Mouse (Mus musculus): ENCODE measurements around the gene Fxr2. TPM values are rescaled to one million over a fixed set of nuclear protein-coding genes. Genes with fewer than 3 reads are reported as not detected.
"Not testable (repeated sequence)": the region's sequence is repeated elsewhere in the genome, so short reads cannot be mapped to it uniquely, and the experiment has no call there.

The Fxr2 gene
- total RNA-seq, 2 experiments from 2014 or later, result 18.0 to 44.2 TPM

- ATAC-seq (replicated peaks; ENCODE audit: low FRiP score, poor library complexity, severe bottlenecking), result no peak
Observed at GRCm38 (mm10) chr11:69606832-69607231, 26.0 kb upstream of the Fxr2 start.

- no peak for ATAC-seq (replicated peaks; ENCODE audit: low FRiP score, poor library complexity, severe bottlenecking)
Observed at GRCm38 (mm10) chr11:69608525-69608924, 24.3 kb upstream of the Fxr2 start.

DNA sequence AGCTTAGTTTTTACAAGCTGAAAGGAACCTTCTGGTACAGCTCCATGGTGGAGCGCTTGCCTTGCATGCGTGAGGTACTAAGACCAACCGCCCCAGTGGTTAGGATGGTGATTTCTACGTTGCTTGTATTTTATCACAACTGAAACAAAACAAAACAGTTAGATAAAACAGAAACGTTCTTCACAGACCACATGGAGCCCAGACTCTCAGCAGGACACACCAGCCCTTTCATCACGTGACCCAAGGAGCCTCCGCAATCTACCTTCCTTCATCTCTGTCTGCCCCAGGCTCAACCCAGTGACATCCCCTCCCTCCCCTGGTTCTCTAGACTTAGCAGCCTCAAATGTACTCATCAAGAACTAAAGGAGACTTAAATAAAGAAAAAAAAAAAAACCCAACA, 23.4 kb upstream of the Fxr2 start:
- ATAC-seq (replicated peaks; ENCODE audit: low FRiP score, poor library complexity, severe bottlenecking), result 0 out of 2 replicates have a peak, but pooled peaks have one; percentile 31

- no peak for ATAC-seq (replicated peaks; ENCODE audit: low FRiP score, poor library complexity, severe bottlenecking)
Observed at GRCm38 (mm10) chr11:69610899-69611298, 21.9 kb upstream of the Fxr2 start.

- ATAC-seq (replicated peaks; ENCODE audit: low FRiP score, poor library complexity, severe bottlenecking), result peak; percentile 88
Observed at GRCm38 (mm10) chr11:69613553-69614256, 19.1 kb upstream of the Fxr2 start.

DNA sequence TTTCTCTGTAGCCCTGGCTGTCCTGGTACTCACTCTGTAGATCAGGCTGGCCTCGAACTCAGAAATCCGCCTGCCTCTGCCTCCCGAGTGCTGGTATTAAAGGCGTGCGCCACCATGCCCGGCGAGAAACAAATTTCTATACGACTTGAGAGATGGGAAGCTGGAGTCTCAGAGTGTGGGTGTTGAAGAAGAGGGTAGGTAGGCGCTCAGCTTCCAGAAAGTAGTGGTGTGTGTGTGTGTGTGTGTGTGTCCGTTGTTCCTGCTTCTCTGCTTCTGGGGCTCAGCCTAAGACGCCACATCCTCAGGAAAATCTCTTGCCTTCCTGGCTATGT, 18.6 kb upstream of the Fxr2 start:
- ATAC-seq (replicated peaks; ENCODE audit: low FRiP score, poor library complexity, severe bottlenecking), result not testable (repeated sequence)

DNA sequence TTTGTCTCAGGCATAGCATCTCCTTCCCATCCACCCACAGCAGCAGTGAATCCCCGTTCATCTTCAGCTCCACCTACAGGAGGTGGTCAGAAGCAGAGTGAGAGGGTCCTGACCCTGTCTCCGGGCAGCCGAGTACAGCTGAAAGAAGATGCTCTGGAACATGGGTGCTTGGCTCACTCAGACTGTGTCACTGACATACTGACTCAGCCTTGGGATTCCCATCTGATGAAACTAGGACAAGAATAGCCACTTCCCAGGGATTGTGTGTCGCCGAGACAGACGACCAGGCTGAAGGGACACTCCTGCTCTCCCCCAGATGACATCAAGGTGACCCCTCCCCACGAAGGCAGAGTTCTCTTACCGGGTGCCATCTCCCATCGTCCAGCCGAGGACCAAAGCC, 16.0 kb upstream of the Fxr2 start:
- no peak for ATAC-seq (replicated peaks; ENCODE audit: low FRiP score, poor library complexity, severe bottlenecking)

DNA sequence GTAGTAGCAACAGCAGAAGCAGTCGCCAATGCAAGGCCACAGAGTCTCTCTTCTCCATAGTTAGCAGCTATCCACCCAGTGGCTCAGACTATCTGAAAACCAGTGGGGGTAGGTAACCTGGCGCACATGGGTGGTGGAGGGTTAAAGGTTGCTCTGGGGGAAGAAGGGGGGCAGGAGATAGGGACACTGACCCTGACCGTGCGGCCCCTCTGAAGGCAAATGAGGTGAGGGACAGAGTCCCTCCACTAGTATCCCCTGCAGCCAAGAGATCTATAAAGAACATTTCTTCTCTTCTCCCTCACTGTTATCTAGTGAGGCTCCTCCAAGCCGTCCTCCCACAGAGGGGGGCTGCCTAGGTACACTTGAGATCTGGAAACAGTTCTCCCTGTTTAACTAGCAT, 15.0 kb upstream of the Fxr2 start, which contains the start of gene Shbg:
Shbg (minus strand) TSS at position 101 of the 400 bp plus-strand sequence.
- ATAC-seq (replicated peaks; ENCODE audit: low FRiP score, poor library complexity, severe bottlenecking), result no peak

DNA sequence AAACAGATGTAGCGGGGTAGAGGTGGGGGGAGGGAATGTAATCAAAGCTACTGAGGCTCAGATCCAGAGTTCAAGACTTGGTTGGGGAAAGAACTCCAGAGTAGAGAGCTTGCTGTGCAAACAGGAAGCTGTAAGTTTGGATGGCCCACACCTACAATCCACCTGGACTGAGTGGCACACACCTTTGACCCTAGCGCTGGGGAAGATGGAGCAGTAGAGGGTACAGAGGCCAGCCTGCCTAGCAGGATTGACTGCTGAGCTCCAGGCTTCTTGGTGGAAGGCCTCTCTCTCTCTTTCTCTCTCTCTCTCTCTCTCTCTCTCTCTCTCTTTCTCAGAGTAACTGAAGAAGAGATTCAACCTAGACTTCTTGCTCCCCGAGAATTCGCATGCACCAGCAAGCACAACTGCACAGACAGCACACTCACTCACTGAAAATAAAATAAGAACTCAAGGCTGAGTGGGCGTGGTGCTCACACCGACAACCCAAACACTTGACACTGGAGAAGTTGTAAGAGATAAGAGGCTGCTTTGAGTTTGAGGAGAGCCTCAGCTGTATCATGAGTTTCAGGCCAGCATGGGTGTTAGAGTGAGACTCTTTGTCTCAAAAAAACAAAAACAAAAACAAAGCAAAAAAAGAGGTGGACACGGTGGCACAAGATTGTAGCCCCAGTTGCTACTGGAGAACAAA, 12.3 kb upstream of the Fxr2 start:
- peak; percentile 67 for ATAC-seq (replicated peaks; ENCODE audit: low FRiP score, poor library complexity, severe bottlenecking)

- ATAC-seq (replicated peaks; ENCODE audit: low FRiP score, poor library complexity, severe bottlenecking), result 0 out of 2 replicates have a peak, but pooled peaks have one; percentile 51
Observed at GRCm38 (mm10) chr11:69621571-69622268, 11.1 kb upstream of the Fxr2 start, which contains the start of gene Sat2. Sat2 (plus strand) TSS chr11:69622024.

DNA sequence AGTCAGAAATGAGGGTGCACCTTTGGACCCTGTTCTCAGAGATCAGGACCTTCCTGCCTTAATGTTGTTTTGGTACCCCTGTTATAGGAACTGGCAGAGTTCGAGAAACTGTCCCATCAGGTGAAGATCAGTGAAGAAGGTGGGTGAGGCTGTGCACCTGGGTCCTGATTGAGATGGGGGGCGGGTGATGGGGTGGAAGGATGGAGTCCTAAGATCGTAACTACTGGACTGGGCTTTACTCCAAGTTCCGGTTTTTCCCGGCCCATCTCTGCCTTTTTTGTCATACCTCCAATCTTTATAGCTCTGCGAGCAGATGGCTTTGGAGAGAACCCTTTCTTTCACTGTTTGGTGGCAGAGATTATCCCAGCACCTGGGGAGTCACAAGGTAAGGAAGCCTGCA, 10.4 kb upstream of the Fxr2 start:
- ATAC-seq (replicated peaks; ENCODE audit: low FRiP score, poor library complexity, severe bottlenecking), result no peak

GRCm38 (mm10) chr11:69623006-69623405, 9.8 kb upstream of the Fxr2 start:
- no peak for ATAC-seq (replicated peaks; ENCODE audit: low FRiP score, poor library complexity, severe bottlenecking)

- not testable (repeated sequence) for ATAC-seq (replicated peaks; ENCODE audit: low FRiP score, poor library complexity, severe bottlenecking)
Observed at GRCm38 (mm10) chr11:69624339-69624738, 8.5 kb upstream of the Fxr2 start.

DNA sequence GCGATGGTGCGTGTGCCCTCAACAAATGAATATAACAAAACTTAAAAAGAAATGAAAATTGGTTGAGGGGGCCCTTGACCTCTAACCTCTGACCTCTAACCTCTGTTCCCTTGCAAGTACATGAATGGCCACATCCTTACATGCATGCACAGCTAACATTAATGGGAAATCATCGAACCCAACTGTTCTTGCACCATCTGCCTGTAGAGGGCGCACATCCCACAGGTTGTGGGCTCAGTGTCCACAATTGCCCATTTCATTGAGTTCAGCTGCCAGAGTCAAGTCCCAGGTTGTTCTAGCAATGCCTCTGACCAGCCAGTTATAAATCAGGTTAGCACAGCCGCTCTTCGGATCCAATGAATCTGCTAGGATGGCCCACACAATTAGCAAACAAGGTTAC, 4.5 kb upstream of the Fxr2 start:
- ATAC-seq (replicated peaks; ENCODE audit: low FRiP score, poor library complexity, severe bottlenecking), result peak; percentile 52

GRCm38 (mm10) chr11:69629802-69630201, 3.0 kb upstream of the Fxr2 start:
- no peak for ATAC-seq (replicated peaks; ENCODE audit: low FRiP score, poor library complexity, severe bottlenecking)

DNA sequence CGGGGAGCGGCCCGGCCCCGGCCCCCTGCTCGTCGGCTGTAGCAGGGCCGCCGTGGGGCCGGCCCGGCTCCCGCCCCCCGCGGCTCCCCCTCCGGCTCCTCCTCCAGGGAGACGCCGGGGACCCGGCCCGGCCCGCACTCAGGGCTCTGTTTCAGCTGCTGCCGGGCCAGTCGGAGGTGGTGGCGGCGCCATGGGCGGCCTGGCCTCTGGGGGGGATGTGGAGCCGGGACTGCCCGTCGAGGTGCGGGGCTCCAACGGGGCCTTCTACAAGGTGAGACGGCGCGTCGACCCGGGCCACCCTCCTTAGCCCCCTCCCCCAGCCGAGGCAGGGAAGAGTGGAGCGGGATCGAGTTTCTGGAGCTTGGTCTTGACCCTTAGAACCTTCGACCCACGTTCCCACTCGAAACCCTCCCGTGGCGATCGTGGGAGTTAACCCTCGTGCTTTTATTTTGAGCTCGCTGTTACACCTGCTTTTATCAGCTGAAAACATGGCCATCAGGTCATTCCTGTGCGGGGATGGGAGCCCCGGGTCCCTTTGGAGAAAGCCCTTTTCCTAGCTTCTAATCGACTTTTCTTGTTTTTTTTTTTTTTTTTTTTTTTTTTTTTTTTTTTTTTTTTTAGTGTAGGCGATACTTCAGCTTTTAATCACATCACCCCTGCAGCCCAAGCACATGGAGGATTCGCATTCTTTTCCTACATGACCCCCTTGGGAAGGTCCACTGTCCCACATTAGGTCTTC, 507 bp downstream of the Fxr2 start:
- ATAC-seq (replicated peaks; ENCODE audit: low FRiP score, poor library complexity, severe bottlenecking), result peak; percentile 43

DNA sequence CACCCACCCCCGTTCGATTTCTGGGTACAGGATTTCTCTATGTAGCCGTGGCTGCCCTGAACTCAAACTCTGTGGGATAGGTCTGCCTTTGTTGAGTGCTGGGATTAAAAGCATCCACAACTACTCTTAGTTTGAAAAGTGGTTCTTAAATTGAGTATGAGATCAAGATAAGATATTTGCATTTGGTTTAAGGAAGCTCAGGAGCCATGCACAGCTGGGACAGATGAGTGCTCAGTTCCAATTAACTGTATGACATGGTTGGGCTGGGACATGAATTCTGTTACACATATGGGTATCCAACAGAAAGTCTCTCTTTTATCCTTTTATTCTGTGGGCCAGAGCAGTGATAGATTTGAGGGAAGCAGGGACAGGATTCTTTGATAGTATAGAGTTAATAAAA, 2.7 kb downstream of the Fxr2 start:
- no peak for ATAC-seq (replicated peaks; ENCODE audit: low FRiP score, poor library complexity, severe bottlenecking)

DNA sequence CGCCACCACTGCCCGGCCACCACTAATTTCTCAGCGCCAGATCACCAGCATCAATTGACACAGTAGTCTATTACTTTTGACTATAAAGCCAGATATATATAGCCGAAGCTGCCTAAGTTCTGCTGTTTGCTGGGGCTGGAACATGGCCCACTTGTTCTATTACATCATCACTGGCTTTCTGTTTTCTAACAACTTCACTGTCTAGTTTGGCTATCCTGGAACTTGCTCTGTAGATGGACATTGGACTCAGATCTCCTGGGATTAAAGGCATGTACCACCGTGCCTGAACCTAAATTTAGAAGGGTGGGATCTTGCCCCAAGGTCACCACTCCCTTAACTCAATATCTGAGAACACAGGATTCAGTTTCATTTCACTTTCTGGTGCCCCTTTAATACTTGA, 13.1 kb downstream of the Fxr2 start:
- no peak for ATAC-seq (replicated peaks; ENCODE audit: low FRiP score, poor library complexity, severe bottlenecking)

DNA sequence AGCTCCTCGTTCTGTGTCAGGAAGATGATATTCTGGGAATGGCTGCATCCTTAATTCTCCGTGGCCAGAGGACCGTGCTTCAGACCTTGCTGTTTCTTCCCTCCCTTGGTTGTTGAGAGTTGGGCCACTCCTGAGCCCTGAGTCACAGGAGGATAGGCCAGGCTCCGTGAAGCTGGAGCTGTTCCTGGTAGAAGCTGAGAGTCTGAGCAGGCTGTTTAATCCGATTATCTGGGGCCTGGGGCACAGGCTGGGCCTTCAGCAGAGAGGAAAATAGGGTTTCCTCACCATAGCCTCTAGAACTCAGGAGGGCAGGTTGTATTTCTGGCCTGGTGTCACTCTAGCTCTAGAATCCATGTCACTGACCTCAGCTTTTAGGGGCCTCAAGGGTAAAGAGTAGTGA, 20.6 kb downstream of the Fxr2 start:
- no peak for ATAC-seq (replicated peaks; ENCODE audit: low FRiP score, poor library complexity, severe bottlenecking)

DNA sequence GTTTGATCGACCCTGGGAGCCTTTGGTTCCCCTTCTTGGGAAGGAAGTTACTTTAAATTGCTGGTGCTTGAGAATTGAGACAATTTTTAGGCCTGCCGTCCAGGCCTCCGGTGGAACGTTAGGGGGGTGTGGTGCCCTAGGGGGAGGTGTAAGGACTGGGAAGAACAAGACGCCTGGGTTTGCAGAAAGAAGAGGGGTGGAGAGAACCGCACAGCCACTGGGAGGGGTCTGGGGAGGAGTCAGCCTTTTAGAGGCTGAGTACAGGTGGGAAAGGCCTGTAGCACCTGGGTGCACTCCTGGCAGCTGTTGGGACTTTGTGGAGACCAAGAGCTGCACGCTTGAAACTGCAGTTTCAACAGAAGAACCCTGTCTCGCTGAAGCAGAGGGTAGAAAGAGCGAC, 22.0 kb downstream of the Fxr2 start:
- ATAC-seq (replicated peaks; ENCODE audit: low FRiP score, poor library complexity, severe bottlenecking), result no peak
